Mouse (Mus musculus) embryonic fibroblast, embryonic 13.5 days (primary cell): ENCODE results near the gene Zswim8.

Experiments
- CTCF ChIP-seq: IDR thresholded peaks from 2 replicates; pipeline ENCODE4 v1.5.1; 2011; ENCODE audit warnings: mild to moderate bottlenecking, control low read depth, low read length, moderate library complexity, borderline replicate concordance; ENCODE audit not compliant: insufficient read depth
- POLR2A ChIP-seq: IDR thresholded peaks from 2 replicates; pipeline ENCODE4 v1.6.1; 2011; ENCODE audit warnings: low read depth, mild to moderate bottlenecking, control low read depth, low read length, moderate library complexity

GRCm38 (mm10) chr14:20721371-20721770, 14.0 kb downstream of the Zswim8 start:
- no peak for TF ChIP-seq CTCF
- TF ChIP-seq POLR2A, result no peak
